Mouse (Mus musculus): ENCODE data around the gene Klhdc7b. TPM values are rescaled to one million over a fixed set of nuclear protein-coding genes. Genes with fewer than 3 reads are reported as not detected.

Gene Klhdc7b
- total RNA-seq, 2 experiments from 2014 or later, result not detected

- intact Hi-C loops (cut with DNase I), result loop anchor here (1.0 to 2.0 kb wide), 2 partner anchors 19 to 55 kb away; partner anchors contain the start of genes C730034F03Rik, Chkb, Gm44502 and Lmf2
- peak; percentile 96 to 97 for DNase-seq
Measured at GRCm38 (mm10) chr15:89373762-89374248, 10.9 kb upstream of the Klhdc7b start, which contains the start of gene Sco2. Sco2 (minus strand) TSS chr15:89373846.

DNA sequence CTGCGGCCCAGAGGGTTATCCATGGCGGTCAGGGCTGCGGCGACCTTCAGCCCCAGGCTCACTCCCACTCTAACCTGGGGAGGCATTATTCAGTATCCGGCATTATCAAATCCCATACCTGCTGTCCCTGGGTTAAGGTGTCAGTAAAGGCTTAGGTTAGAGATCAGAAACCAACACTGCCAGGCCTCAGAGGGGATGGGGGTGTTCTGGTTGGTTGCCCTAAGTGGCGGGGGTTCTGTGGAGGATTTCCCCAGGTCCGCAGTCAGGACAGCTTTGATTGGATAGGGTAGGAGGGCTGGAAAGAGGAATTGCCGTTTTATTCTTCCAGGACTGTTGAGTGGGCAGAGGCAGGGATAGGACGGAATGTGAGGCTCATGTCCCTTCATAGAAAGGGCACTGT lies 10.4 kb upstream of the Klhdc7b start:
- DNase-seq, result no peak
- intact Hi-C loops (cut with DNase I), result loop anchor here (1.0 to 2.0 kb wide), 2 partner anchors 19 to 54 kb away; partner anchors contain the start of genes C730034F03Rik, Chkb, Gm44502 and Lmf2

DNA sequence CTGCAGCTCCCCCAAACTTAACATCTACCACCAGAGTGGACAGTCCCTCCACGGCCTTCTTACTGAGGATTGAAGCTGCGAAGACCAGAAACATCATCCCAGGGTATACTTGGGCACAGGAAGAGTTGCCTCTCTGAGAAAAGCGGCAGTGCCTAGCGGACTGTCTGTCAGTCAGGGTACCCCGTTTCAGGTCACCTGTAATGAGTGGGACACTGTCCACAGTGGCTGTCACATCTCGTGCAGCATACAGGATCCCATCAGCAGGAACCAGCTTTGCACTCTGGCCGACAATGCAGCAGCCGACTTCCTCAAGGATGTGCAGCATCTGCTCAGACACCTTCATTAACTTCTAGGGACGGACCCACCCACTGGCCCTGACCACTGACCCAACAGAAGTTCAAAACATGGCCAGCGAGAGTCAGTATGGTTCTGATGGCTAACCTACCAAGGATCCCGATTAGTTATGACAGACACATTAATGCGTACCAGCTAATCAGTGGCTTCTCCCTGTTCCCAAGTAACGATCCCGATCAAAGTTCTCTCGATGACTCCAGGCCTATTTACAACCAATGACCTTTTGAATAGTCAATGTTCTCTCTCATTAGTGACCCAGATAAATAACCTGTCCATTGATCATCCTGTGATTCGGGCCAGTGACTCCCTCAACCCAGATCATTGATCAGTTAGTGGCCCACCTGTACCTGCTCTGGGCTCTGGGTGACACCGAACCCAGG lies 9.7 kb upstream of the Klhdc7b start:
- no peak for DNase-seq
- intact Hi-C loops (cut with DNase I), result loop anchor here (1.0 to 5.0 kb wide), 3 partner anchors 20 to 92 kb away; partner anchors contain the start of genes C730034F03Rik, Chkb, Gm44502 and Lmf2

DNA sequence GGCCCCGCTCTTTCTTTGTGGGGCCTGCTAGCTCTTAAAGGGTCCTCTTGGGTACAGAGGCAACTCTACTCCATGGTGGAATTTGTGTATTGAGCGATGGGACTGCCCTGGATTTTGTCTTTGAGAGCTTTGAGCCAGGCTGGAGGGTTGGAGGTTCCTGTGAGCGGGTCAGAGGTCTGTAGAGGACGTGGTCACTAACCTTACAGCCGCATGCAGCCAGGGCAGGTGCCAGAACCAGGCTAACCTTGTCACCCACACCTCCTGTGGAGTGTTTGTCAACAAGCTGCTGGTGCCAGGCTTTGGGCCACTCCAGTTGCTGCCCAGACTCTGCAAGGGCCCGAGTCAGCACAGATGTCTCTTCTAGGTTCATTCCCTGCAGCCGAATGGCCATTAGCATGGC lies 8.7 kb upstream of the Klhdc7b start:
- DNase-seq, result no peak
- intact Hi-C loops (cut with DNase I), result loop anchor here (5.0 kb wide), 1 partner anchor 91 kb away; no protein-coding TSS in a partner anchor

GRCm38 (mm10) chr15:89376957-89377356 lies 7.8 kb upstream of the Klhdc7b start, which contains the start of gene Tymp:
Tymp (minus strand) TSS chr15:89377039.
- no peak for DNase-seq
- intact Hi-C loops (cut with DNase I), result loop anchor here (5.0 kb wide), 1 partner anchor 90 kb away; no protein-coding TSS in a partner anchor

DNA sequence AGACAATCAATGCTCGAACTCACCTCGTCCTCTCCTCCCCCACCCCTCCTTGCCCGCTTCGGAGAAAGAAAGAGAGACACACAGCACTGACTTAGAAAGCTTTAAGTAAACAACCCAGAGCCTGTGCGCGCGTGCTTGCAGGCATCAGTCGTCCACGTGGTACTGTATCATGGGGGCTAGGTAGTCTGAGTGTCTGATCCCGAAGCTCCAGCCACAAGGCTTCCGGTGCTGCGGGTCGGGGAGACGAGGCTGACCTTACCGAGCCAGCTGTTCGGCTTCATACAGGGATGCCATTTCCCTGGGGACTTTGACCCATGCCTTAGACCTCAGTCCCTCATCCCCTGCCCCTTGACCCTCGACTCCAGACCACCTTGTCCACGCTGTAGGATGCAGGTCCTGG lies 7.4 kb upstream of the Klhdc7b start:
- no peak for DNase-seq
- intact Hi-C loops (cut with DNase I), result loop anchor here (5.0 kb wide), 1 partner anchor 90 kb away; no protein-coding TSS in a partner anchor

GRCm38 (mm10) chr15:89377938-89378828 lies 6.5 kb upstream of the Klhdc7b start:
- intact Hi-C loops (cut with DNase I), result loop anchor here (5.0 kb wide), 1 partner anchor 89 kb away; no protein-coding TSS in a partner anchor
- no peak for DNase-seq

- DNase-seq, result peak; percentile 57 to 63
- intact Hi-C loops (cut with DNase I), result loop anchor here (5.0 kb wide), 1 partner anchor 88 kb away; no protein-coding TSS in a partner anchor
Measured at GRCm38 (mm10) chr15:89378831-89379401, 5.8 kb upstream of the Klhdc7b start, which contains the start of gene Odf3b. Odf3b (minus strand) TSS chr15:89379282.

DNA sequence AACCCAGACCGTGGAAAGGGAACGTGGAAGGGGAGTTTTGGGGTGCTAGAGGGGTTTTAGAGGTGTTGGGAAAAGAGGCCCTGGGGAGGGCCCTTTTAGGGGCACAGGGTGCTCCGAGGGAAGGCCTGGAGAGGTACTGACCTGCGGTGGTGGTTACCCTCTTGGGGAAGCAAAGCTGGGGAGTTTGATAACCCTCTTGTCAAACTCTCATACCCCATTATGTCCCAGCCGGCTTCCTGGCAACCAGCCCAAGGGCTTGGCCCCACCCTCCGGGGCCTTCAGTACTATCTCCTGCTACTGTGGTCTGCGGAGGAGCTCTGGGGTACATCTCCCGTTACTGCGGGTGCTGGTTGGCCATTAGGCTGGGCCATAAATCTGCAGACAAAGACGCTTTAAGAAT lies 5.3 kb upstream of the Klhdc7b start:
- DNase-seq, result peak; percentile 31 to 32
- intact Hi-C loops (cut with DNase I), result loop anchor here (5.0 kb wide), 1 partner anchor 88 kb away; no protein-coding TSS in a partner anchor

GRCm38 (mm10) chr15:89387127-89387526 lies 2.4 kb downstream of the Klhdc7b start:
- no peak for DNase-seq
- intact Hi-C loops (cut with DNase I), result no loop called here

DNA sequence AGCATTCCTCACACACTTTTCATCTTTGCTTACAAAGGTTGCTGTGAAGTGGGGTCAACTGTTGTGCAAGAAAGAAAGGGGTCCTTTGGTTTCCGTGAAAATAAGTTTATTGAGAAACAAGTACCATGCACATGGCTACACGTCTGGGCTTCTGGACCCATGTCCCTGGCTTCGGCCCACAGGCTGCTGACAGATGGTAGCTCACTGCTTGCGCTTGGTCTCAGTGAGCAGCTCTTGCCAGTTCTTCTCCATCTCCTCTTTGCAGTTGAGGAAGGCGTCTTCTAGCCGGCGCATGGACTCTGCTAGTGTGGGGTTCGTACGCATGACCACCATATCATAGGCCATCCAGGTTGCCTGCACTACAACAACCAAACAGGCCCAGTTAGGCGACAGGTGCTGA lies 5.4 kb downstream of the Klhdc7b start:
- no peak for DNase-seq
- intact Hi-C loops (cut with DNase I), result no loop called here

- DNase-seq, result no peak
- intact Hi-C loops (cut with DNase I), result no loop called here
Measured at GRCm38 (mm10) chr15:89396883-89397282, 12.2 kb downstream of the Klhdc7b start.

- no peak for DNase-seq
- intact Hi-C loops (cut with DNase I), result no loop called here
Measured at GRCm38 (mm10) chr15:89398146-89398545, 13.4 kb downstream of the Klhdc7b start.

GRCm38 (mm10) chr15:89399716-89400115 lies 15.0 kb downstream of the Klhdc7b start:
- no peak for DNase-seq
- intact Hi-C loops (cut with DNase I), result no loop called here

DNA sequence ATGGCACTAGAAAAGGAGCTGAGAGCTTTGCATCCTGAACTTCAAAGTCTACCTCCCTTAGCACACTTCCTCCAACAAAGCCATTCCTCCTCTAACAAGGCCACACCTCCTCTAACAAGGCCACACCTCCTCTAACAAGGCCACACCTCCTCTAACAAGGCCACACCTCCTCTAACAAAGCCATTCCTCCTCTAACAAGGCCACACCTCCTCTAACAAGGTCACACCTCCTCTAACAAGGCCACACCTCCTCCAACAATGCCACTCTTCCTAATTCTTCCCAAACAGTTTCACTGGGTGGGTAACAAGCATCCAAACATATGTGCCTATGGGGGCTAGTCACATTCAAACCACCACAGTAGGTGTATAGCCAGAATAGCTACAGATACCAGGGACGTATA lies 17.8 kb downstream of the Klhdc7b start:
- DNase-seq, result no peak
- intact Hi-C loops (cut with DNase I), result no loop called here

GRCm38 (mm10) chr15:89404831-89405623 lies 20.3 kb downstream of the Klhdc7b start:
- no peak for DNase-seq
- intact Hi-C loops (cut with DNase I), result no loop called here

DNA sequence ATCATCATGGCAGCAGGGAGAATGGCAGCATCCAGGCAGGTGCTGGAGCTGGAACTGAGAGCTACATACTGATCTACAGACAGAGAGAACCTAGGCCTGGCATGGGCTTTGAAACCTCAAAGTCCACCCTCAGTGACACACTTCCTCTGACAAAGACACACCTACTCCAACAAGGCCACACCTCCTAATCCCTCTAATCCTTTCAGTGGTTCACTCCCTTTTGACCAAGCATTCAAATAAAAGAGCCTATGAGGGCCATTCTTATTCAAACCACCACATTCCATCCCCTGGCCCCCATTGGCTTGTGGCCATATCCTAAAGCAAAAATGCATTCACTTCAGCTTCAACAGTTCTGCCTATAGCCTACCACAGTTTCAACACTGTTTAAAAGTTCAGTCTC lies 22.0 kb downstream of the Klhdc7b start:
- no peak for DNase-seq
- intact Hi-C loops (cut with DNase I), result no loop called here

GRCm38 (mm10) chr15:89410118-89410517 lies 25.4 kb downstream of the Klhdc7b start, which contains the start of gene Syce3:
Syce3 (minus strand) TSS chr15:89410503.
- no peak for DNase-seq
- intact Hi-C loops (cut with DNase I), result no loop called here

- DNase-seq, result peak in 1 of 2 experiments; percentile 32
- intact Hi-C loops (cut with DNase I), result no loop called here
Measured at GRCm38 (mm10) chr15:89415282-89415681, 30.6 kb downstream of the Klhdc7b start.

All from heart, postnatal 36 days (tissue).